Mouse (Mus musculus) cerebellum, adult 2 months (tissue): Measurements from ENCODE around the gene Coq2.

ENCODE experiments used
- CTCF ChIP-seq: fragments of 200-500 bp; IDR thresholded peaks from 2 replicates; pipeline ENCODE4 v1.5.1; 2011; ENCODE audit warnings: low read depth, mild to moderate bottlenecking, control low read depth, low read length, moderate library complexity, borderline replicate concordance; ENCODE audit not compliant: insufficient read depth
- POLR2A ChIP-seq: fragments of 200-500 bp; IDR thresholded peaks from 2 replicates; pipeline ENCODE4 v1.6.1; 2011; ENCODE audit warnings: low read length, control low read depth, borderline replicate concordance; ENCODE audit not compliant: insufficient read depth

- no peak for TF ChIP-seq POLR2A
- TF ChIP-seq CTCF = no peak
Observed at GRCm38 (mm10) chr5:100680542-100680933, 5.6 kb upstream of the Coq2 start.
